Mouse (Mus musculus) left cerebral cortex, adult 8-10 months (tissue): ENCODE data around the gene Ubb. TPM values are rescaled to one million over a fixed set of nuclear protein-coding genes. Genes with fewer than 3 reads are reported as not detected.

Experiments
- DNase-seq, 2 experiments: peaks; one replicate each; pipeline ENCODE4 v3.0.0; 2022; ENCODE audit warnings: low spot score in 2 of 2
- total RNA-seq, 4 experiments: library from RNA; stranded (reverse); gene quantifications; 2 replicates each; pipeline ENCODE4 v1.2.4; 2022

Ubb gene
- total RNA-seq, 4 experiments from 2014 or later: 1,765 to 1,972 (median 1,844) TPM

- DNase-seq: no peak
Measured at GRCm38 (mm10) chr11:62583031-62583430, 32.1 kb downstream of the Ubb start.

- DNase-seq: no peak
Measured at GRCm38 (mm10) chr11:62584671-62585206, 33.8 kb downstream of the Ubb start.

GRCm38 (mm10) chr11:62587034-62587433 is 36.1 kb downstream of the Ubb start:
- DNase-seq: no peak

GRCm38 (mm10) chr11:62589391-62589790 is 38.4 kb downstream of the Ubb start:
- no peak for DNase-seq

- DNase-seq: no peak
Measured at GRCm38 (mm10) chr11:62591026-62591425, 40.1 kb downstream of the Ubb start.

GRCm38 (mm10) chr11:62591904-62592575 is 41.1 kb downstream of the Ubb start:
- DNase-seq: no peak

- DNase-seq: no peak
Measured at GRCm38 (mm10) chr11:62598571-62598970, 47.6 kb downstream of the Ubb start.

- no peak for DNase-seq
Measured at GRCm38 (mm10) chr11:62601732-62602618, 51.0 kb downstream of the Ubb start.

Other genes with a start within 250 kb of the Ubb start
- 1 to 10 TPM; 4.7 to 6.6 (median 5.9) TPM for gene Pigl, start 92.7 kb upstream of the Ubb start, total RNA-seq
- 100 to 1,000 TPM; 238 to 310 (median 267) TPM for gene Ncor1, start 92.6 kb upstream of the Ubb start, total RNA-seq
- 10 to 100 TPM; 29.2 to 35.6 (median 31.8) TPM for gene Cenpv, start 11.9 kb upstream of the Ubb start, total RNA-seq
- gene Trpv2, start 23.3 kb downstream of the Ubb start, total RNA-seq: 10 to 100 TPM; 17.9 to 20.2 (median 19.3) TPM
- 10 to 100 TPM; 18.8 to 21.2 (median 19.8) TPM for gene Lrrc75a, start 97.4 kb downstream of the Ubb start, total RNA-seq
- gene Mmgt2, start 97.5 kb downstream of the Ubb start, total RNA-seq: 10 to 100 TPM; 21.5 to 34.3 (median 25.6) TPM
- gene Zfp287, start 180.7 kb downstream of the Ubb start, total RNA-seq: 10 to 100 TPM; 17.2 to 19.2 (median 17.9) TPM
- not detected for gene Gm10428, start 201.9 kb downstream of the Ubb start, total RNA-seq
- 10 to 100 TPM; 18.2 to 27.5 (median 25.2) TPM for gene Zfp286, start 238.3 kb downstream of the Ubb start, total RNA-seq